Mouse (Mus musculus) embryonic fibroblast, embryonic 13.5 days (primary cell): Measurements from ENCODE around the gene Phlpp1.

ENCODE experiments used
- CTCF ChIP-seq: IDR thresholded peaks from 2 replicates; pipeline ENCODE4 v1.5.1; 2011; ENCODE audit warnings: mild to moderate bottlenecking, control low read depth, low read length, moderate library complexity, borderline replicate concordance; ENCODE audit not compliant: insufficient read depth
- POLR2A ChIP-seq: IDR thresholded peaks from 2 replicates; pipeline ENCODE4 v1.6.1; 2011; ENCODE audit warnings: low read depth, mild to moderate bottlenecking, control low read depth, low read length, moderate library complexity

- TF ChIP-seq POLR2A = no peak
- no peak for TF ChIP-seq CTCF
Measured at GRCm38 (mm10) chr1:106145565-106146190, 25.9 kb upstream of the Phlpp1 start.
